Mouse (Mus musculus): Measurements from ENCODE around the gene Il27.

- no peak for TF ChIP-seq POLR2A (IDR thresholded peaks at IDR 0.05; ENCODE audit: borderline replicate concordance, insufficient read depth, low read length)
- TF ChIP-seq CTCF (IDR thresholded peaks at IDR 0.05; ENCODE audit: borderline replicate concordance, insufficient read depth, low read depth, low read length), result no peak
Observed at GRCm38 (mm10) chr7:126635375-126635774, 40.6 kb upstream of the Il27 start.

Data from cerebellum, adult 2 months (tissue).